Mouse (Mus musculus): ENCODE results near the gene Sycp3. TPM values are rescaled to one million over a fixed set of nuclear protein-coding genes. Genes with fewer than 3 reads are reported as not detected.

Gene Sycp3
- polyA plus RNA-seq, 1 experiment from 2014 or later = not detected

Other genes with a start within 250 kb of the Sycp3 start
- gene Dram1, start 80.5 kb upstream of the Sycp3 start, polyA plus RNA-seq (2014; fragmentation: Nextera tagmentation; extraction: Ambion mirVana) = 0.99 and 1.0 TPM in 2 replicates
- gene Gnptab, start 80.4 kb upstream of the Sycp3 start, polyA plus RNA-seq (2014; fragmentation: Nextera tagmentation; extraction: Ambion mirVana) = 10.1 and 11.4 TPM in 2 replicates
- gene Chpt1, start 44.5 kb downstream of the Sycp3 start, polyA plus RNA-seq (2014; fragmentation: Nextera tagmentation; extraction: Ambion mirVana) = 11.5 and 12.0 TPM in 2 replicates
- 0.10 and 1.1 TPM in 2 replicates for gene Mybpc1, start 145.6 kb downstream of the Sycp3 start, polyA plus RNA-seq (2014; fragmentation: Nextera tagmentation; extraction: Ambion mirVana)
- gene Spic, start 225.4 kb downstream of the Sycp3 start, polyA plus RNA-seq (2014; fragmentation: Nextera tagmentation; extraction: Ambion mirVana) = 2.1 and 3.1 TPM in 2 replicates

All from liver, embryonic 11.5 days (tissue).